Mouse (Mus musculus) inflammation-experienced regulatory T-cells, adult 6 months (primary cell): Measurements from ENCODE around the gene Mpped2. TPM values are rescaled to one million over a fixed set of nuclear protein-coding genes. Genes with fewer than 3 reads are reported as not detected.

Source experiments
- ATAC-seq: one replicate; pipeline ENCODE4 v1.8.0; 2017
- polyA plus RNA-seq, 3 experiments: library from polyadenylated mRNA; unstranded; fragments of 100-300 nt; shearing (Covaris generic); gene quantifications; one replicate each; pipeline ENCODE4 v1.2.1; 2017

The Mpped2 gene
- under 1 TPM in 1 of 3 experiments, not detected in 2; 0.47 TPM for polyA plus RNA-seq

GRCm38 (mm10) chr2:106692783-106693701, at the start of gene Mpped2:
Gene Mpped2, plus strand, starts transcription at chr2:106693269.
- ATAC-seq: no peak

- ATAC-seq: no peak
Measured at GRCm38 (mm10) chr2:106644782-106645181, 48.3 kb upstream of the Mpped2 start.

- ATAC-seq: no peak
Measured at GRCm38 (mm10) chr2:106649686-106650570, 43.1 kb upstream of the Mpped2 start.

GRCm38 (mm10) chr2:106652151-106652550, 40.9 kb upstream of the Mpped2 start:
- ATAC-seq: no peak

- ATAC-seq: no peak
Measured at GRCm38 (mm10) chr2:106652741-106653140, 40.3 kb upstream of the Mpped2 start.

- ATAC-seq: no peak
Measured at GRCm38 (mm10) chr2:106653261-106653660, 39.8 kb upstream of the Mpped2 start.

GRCm38 (mm10) chr2:106655271-106655670, 37.8 kb upstream of the Mpped2 start:
- ATAC-seq: no peak

- ATAC-seq: no peak
Measured at GRCm38 (mm10) chr2:106665271-106665670, 27.8 kb upstream of the Mpped2 start.

- no peak for ATAC-seq
Measured at GRCm38 (mm10) chr2:106674319-106674718, 18.8 kb upstream of the Mpped2 start.

GRCm38 (mm10) chr2:106677449-106677848, 15.6 kb upstream of the Mpped2 start:
- ATAC-seq: no peak

- ATAC-seq: no peak
Measured at GRCm38 (mm10) chr2:106679720-106680455, 13.2 kb upstream of the Mpped2 start.

GRCm38 (mm10) chr2:106683185-106683831, 9.8 kb upstream of the Mpped2 start:
- ATAC-seq: no peak

GRCm38 (mm10) chr2:106683832-106684231, 9.2 kb upstream of the Mpped2 start:
- no peak for ATAC-seq

- ATAC-seq: no peak
Measured at GRCm38 (mm10) chr2:106691753-106692363, 1.2 kb upstream of the Mpped2 start.

- no peak for ATAC-seq
Measured at GRCm38 (mm10) chr2:106692405-106692782, 675 bp upstream of the Mpped2 start.

GRCm38 (mm10) chr2:106693702-106694566, 865 bp downstream of the Mpped2 start:
- no peak for ATAC-seq

- no peak for ATAC-seq
Measured at GRCm38 (mm10) chr2:106694567-106694885, 1.5 kb downstream of the Mpped2 start.

GRCm38 (mm10) chr2:106694886-106695733, 2.0 kb downstream of the Mpped2 start:
- no peak for ATAC-seq

- no peak for ATAC-seq
Measured at GRCm38 (mm10) chr2:106695734-106696022, 2.6 kb downstream of the Mpped2 start.

- ATAC-seq: no peak
Measured at GRCm38 (mm10) chr2:106696372-106696771, 3.3 kb downstream of the Mpped2 start.
